Mouse (Mus musculus) left cerebral cortex, adult 11 months (tissue): ENCODE data around the gene Ppcs.
A peak's percentile ranks its signal among the peaks of the same experiment; 100 is the strongest.

Experiments
- DNase-seq: peaks from one replicate; pipeline ENCODE4 v3.0.0; 2022; ENCODE audit warnings: low spot score

The Ppcs gene

GRCm38 (mm10) chr4:119422294-119422964 lies at the start of gene Ppcs, which contains the start of gene Zmynd12:
Gene Ppcs (minus strand): TSS chr4:119422420.
Gene Zmynd12 (plus strand): TSS chr4:119422814.
- peak; percentile 76 for DNase-seq

GRCm38 (mm10) chr4:119467720-119468380 lies 45.6 kb upstream of the Ppcs start:
- DNase-seq = no peak

- no peak for DNase-seq
Measured at GRCm38 (mm10) chr4:119465841-119466240, 43.6 kb upstream of the Ppcs start.

GRCm38 (mm10) chr4:119463756-119464419 lies 41.7 kb upstream of the Ppcs start:
- no peak for DNase-seq

GRCm38 (mm10) chr4:119462858-119463755 lies 40.9 kb upstream of the Ppcs start:
- peak; percentile 21 for DNase-seq

- DNase-seq = no peak
Measured at GRCm38 (mm10) chr4:119462457-119462856, 40.2 kb upstream of the Ppcs start.

- peak; percentile 78 for DNase-seq
Measured at GRCm38 (mm10) chr4:119460728-119461141, 38.5 kb upstream of the Ppcs start.

- no peak for DNase-seq
Measured at GRCm38 (mm10) chr4:119460296-119460695, 38.1 kb upstream of the Ppcs start.

- DNase-seq = no peak
Measured at GRCm38 (mm10) chr4:119453533-119453932, 31.3 kb upstream of the Ppcs start.

GRCm38 (mm10) chr4:119453128-119453527 lies 30.9 kb upstream of the Ppcs start:
- no peak for DNase-seq

GRCm38 (mm10) chr4:119450436-119450835 lies 28.2 kb upstream of the Ppcs start:
- no peak for DNase-seq

GRCm38 (mm10) chr4:119447786-119448185 lies 25.6 kb upstream of the Ppcs start:
- DNase-seq = no peak

- DNase-seq = no peak
Measured at GRCm38 (mm10) chr4:119447261-119447660, 25.0 kb upstream of the Ppcs start.

GRCm38 (mm10) chr4:119442539-119442938 lies 20.3 kb upstream of the Ppcs start:
- DNase-seq = no peak

- DNase-seq = no peak
Measured at GRCm38 (mm10) chr4:119441836-119442235, 19.6 kb upstream of the Ppcs start.

GRCm38 (mm10) chr4:119437936-119438335 lies 15.7 kb upstream of the Ppcs start:
- no peak for DNase-seq

GRCm38 (mm10) chr4:119430678-119431077 lies 8.5 kb upstream of the Ppcs start:
- DNase-seq = no peak

GRCm38 (mm10) chr4:119427680-119428079 lies 5.5 kb upstream of the Ppcs start:
- no peak for DNase-seq

- no peak for DNase-seq
Measured at GRCm38 (mm10) chr4:119425601-119426000, 3.4 kb upstream of the Ppcs start.

- DNase-seq = no peak
Measured at GRCm38 (mm10) chr4:119425077-119425476, 2.9 kb upstream of the Ppcs start.

- no peak for DNase-seq
Measured at GRCm38 (mm10) chr4:119421921-119422293, 313 bp downstream of the Ppcs start.

GRCm38 (mm10) chr4:119421191-119421590 lies 1.0 kb downstream of the Ppcs start:
- no peak for DNase-seq
